Mouse (Mus musculus): ENCODE measurements around the gene Fam81a.

Gene Fam81a

DNA sequence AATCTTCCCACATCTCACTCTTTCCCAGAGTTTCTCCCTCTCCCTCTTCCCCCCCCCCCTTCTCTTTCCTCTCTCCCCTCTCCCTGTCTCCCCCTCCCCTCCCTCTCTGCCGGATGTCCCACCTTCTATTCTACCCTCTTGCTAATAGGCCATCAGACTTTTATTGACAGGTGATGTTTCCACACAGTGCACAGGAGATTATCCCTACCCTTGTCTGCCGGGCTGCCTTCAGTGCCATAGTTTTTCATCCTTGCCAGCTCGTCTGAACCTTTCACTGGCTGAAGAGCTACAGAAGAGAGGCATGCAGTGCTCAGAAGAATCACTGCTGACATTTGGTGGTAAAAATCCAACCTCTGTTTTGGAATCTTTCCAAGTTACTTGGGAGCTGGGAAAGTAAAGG, 88.9 kb downstream of the Fam81a start:
- peak; percentile 58 for DNase-seq (ENCODE audit: low spot score)

- no peak for DNase-seq (ENCODE audit: low spot score)
Observed at GRCm38 (mm10) chr9:70052730-70053129, 89.6 kb downstream of the Fam81a start.

GRCm38 (mm10) chr9:70049839-70050238, 92.5 kb downstream of the Fam81a start:
- peak; percentile 14 for DNase-seq (ENCODE audit: low spot score)

DNA sequence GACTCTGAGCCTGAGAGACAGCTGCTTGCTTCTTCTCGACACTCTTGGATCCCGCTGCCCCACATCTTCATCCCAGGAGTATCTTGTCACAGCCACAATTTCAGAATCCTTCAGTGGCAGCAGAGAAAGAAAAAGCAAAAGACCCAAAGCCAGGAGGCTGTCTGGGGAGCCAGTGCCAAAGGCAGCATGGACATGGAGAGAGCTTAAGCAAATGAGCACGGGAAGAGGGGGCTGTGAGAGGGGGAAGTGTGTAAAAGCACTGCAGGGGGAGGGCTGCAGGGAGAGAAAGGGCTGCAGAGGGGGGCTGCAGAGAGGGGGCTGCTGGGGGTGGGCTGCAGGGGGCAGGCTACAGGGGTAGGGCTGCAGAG, 93.0 kb downstream of the Fam81a start:
- peak; percentile 5 for DNase-seq (ENCODE audit: low spot score)

GRCm38 (mm10) chr9:70048751-70049415, 93.5 kb downstream of the Fam81a start:
- no peak for DNase-seq (ENCODE audit: low spot score)

- no peak for DNase-seq (ENCODE audit: low spot score)
Observed at GRCm38 (mm10) chr9:70048280-70048679, 94.1 kb downstream of the Fam81a start.

DNA sequence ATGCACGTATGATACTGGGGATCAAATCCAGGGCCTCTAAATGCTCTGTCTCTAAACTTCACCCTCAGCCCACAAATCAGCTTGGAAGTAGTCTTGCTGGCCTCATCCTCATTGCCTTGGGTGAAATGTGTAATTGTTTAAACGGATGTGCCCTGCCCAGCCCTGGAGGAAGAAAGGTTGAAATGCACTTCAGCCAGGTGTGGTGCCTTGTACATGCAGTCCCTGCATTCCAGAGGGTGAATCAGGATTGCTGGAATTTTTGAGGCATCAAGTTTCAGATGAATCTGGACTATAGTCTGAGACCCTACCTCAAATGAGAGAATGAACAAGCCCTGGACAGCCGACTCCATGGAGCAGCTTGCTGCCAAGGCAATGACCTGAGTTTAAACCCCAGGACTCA, 94.5 kb downstream of the Fam81a start:
- no peak for DNase-seq (ENCODE audit: low spot score)

GRCm38 (mm10) chr9:70046255-70046654, 96.1 kb downstream of the Fam81a start:
- DNase-seq (ENCODE audit: low spot score) = no peak

- no peak for DNase-seq (ENCODE audit: low spot score)
Observed at GRCm38 (mm10) chr9:70044865-70045264, 97.5 kb downstream of the Fam81a start.

GRCm38 (mm10) chr9:70042935-70043334, 99.4 kb downstream of the Fam81a start:
- DNase-seq (ENCODE audit: low spot score) = no peak

DNA sequence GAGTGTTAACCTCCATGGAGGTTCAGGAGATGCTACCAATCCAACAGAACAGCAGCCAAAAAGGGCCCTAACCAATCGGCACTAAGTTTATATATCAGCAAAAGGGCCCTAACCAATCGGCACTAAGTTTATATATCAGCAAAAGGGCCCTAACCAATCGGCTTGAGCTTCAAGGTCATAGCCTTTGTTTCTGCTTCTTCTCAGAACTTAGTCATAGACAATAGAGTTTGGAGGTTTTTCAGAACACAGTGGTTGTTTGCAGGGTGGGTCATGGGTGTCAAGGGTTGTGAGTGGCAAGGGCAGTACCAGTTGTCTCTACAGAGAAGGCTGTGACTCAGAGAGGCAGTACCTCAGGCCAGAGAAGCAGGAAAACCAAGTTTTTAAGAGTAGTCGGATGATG, 100.2 kb downstream of the Fam81a start:
- no peak for DNase-seq (ENCODE audit: low spot score)

DNA sequence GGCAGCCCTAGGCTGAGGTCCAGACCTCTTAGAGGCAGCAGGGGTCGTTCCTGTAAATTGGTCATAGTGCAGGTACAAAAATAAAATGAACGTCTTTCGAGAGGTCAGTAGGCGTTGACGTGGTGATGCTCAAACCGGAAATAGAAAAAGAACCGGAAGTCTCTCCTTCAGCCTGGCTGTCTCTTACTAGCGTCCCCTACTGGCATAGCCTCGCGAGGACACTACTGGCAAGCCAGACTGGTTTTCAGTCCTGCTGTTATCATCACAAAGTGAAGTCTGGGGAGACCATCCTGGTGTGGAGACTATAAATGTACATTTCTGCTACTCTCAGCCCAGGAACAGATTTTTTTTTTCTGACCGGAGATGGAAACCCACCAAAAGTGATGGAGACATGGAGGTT, 101.8 kb downstream of the Fam81a start:
- no peak for DNase-seq (ENCODE audit: low spot score)

GRCm38 (mm10) chr9:70039597-70040385, 102.6 kb downstream of the Fam81a start:
- DNase-seq (ENCODE audit: low spot score) = no peak

Data from adipocyte (in vitro differentiated cells).